Mouse (Mus musculus) skeletal muscle tissue, adult 2 months (tissue): ENCODE measurements around the gene Steap2.
"Not testable (repeated sequence)": the region's sequence is repeated elsewhere in the genome, so short reads cannot be mapped to it uniquely, and the experiment has no call there.

Source experiments
- DNase-seq: peaks from one replicate; pipeline ENCODE4 v3.0.0-alpha.2; 2012; ENCODE audit warnings: low read depth, low spot score

Gene Steap2

GRCm38 (mm10) chr5:5693956-5694653 lies at the start of gene Steap2:
Gene Steap2 (minus strand): TSS chr5:5694578.
- DNase-seq = peak; percentile 6

DNA sequence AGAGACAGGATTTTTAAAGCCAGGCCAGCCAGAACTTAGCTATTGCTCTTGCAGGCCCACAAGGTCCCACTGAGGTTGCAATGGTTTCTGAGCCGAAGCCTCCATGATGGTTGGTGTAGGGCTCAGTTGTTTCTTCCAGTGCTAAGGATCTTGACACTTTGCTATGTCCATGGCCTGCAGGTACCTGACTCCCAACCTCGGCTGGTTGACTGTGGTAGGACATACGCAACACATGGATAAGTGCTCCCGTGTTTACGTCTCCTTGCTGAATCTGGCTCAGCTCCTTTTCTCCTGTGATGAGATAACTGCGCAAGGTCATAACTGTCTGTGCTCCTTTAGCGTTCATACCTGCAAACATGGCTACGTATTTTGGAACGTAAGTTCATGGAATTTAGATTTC lies 40.1 kb upstream of the Steap2 start:
- DNase-seq = no peak

DNA sequence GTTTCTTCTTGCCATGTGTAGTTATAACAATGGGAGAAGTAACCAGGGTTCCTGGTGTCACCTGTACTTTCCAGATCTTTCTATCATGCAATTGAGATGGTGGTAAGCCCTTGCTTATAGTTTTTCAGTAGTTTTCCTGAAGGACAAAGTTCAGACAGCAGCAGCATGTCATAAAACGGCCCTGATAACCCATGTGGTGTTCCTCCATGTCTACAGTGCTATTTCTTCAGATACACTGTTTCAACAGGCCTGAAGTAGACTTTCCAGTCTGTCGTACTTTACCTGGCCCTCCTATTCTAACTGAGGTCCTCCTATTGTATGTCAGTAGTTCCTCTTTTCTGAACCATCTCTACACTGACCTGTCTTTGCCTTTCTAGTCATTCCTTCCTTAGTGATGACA lies 38.5 kb upstream of the Steap2 start:
- no peak for DNase-seq

GRCm38 (mm10) chr5:5732208-5732607 lies 37.8 kb upstream of the Steap2 start:
- no peak for DNase-seq

DNA sequence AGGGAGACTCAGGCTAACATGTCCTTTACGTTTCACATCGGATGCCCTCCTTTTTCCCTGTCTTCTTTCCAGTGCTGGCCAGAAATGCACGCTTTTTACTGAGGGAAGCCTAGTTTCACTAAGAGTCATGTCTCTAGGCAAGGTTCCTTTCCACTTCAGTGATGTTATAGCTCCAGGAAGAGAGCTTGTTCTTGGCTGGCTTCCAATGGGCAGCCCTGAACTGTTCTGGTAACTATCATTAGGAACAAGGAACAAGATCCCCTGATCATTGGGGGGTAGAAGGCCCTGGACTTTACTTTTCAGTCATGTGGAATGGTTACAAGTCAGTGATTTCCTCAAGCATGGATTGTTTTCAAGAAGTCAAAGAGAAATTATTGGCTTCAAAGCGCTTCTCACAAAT lies 35.5 kb upstream of the Steap2 start:
- no peak for DNase-seq

GRCm38 (mm10) chr5:5722217-5722616 lies 27.8 kb upstream of the Steap2 start:
- no peak for DNase-seq

DNA sequence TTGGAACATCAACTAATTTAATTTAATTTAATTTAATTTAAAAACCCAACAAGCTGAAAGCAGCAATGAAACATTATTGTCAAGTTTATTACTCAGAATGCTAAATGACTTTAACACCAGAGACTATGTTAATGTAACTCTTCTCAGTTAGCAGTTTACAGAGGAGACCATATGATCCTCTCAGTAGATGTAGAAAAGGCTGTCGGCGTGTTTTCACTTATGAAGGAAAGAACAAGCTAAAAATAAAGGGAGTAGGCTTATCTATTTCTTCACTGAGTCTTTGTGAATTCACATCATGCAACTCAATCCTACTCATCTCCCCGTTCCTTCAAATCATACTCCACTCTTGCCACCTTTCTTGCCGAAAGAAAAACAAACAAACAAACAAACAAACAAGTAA lies 16.7 kb upstream of the Steap2 start:
- no peak for DNase-seq

DNA sequence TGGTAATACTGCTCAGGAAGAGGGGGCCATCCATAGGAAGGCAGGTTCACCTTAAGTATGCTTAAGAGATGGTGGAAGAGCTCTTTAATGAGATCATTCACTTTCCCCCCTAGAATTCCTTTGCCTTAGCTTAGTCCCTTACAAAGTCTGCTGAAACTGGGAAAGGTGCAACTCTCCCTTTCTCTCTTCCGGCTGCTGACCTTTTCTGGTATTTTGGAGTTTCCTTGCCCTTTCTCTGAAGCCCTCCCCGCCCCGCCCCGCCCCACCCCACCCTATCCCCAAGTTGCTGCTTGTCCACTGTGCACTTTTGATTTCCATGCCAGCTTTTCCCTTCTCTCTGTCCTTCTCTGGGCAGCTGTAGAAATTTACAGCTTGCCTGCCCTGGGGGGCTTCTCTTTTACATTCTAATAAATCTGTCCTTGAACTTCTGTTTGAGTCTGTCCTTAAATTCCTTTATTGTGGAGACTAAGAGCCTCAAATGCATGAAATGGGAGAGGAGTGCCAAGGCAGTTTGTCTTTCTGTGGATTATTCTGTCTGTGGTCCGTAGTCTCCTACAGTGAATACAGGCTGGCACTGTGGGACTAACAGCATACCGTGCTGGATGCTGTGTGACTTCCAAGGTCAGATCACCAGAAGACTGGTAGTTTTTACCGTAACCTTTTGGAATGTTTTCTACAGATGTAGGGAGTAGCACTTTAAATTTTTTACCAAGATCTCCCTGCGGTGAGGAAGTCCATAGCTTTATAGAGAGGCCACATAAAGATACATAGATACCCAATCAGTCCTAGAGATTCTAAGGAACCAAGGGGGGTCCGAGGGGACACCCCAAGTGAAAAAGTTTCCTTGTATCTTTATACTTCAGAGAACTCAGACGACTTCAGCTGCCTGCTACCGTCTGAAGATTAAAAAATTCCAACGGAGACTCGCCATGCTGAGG lies 13.2 kb upstream of the Steap2 start:
- DNase-seq = no peak

DNA sequence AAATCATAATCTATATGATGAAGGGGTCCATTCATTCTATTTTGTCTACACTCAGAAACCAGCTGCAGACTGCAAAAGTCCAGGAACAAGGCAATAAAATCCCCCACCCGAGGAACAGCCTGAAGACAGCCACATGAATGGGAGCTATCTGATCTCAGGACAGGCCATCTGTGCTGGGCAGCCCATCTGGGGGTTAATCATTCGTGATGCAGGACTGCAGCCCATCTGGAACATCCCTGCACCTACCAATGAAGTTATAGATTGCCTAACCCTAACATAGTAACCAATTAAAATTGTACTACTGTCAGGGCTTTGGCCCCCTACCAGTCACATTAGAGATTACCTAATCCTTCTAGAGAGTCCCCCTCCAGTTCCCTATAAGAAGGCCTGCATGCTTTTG lies 10.6 kb upstream of the Steap2 start:
- no peak for DNase-seq

GRCm38 (mm10) chr5:5700386-5700785 lies 6.0 kb upstream of the Steap2 start:
- no peak for DNase-seq

DNA sequence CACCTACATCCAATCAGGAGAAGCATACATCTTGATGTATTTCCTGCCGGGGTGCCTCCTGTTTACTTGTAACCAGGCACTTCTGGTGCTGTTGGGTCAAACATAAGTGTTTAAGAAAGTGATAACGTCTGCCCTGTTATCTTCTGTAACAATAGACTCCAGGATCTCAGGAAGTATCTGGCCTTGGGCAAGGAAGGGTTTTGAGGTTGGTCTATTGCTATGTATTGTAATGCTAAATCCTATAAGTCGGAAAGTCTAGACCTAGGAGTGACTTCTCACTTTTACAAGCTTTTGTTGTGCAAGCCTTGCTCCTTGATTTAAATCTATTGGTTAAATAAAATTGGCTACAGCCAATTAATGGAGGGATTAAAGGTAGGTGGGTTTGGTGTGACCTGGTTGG lies 4.5 kb upstream of the Steap2 start:
- no peak for DNase-seq

- DNase-seq = no peak
These were observed 1.1 kb upstream of the Steap2 start for GRCm38 (mm10) chr5:5695401-5695942.

GRCm38 (mm10) chr5:5693541-5693955 lies 830 bp downstream of the Steap2 start:
- no peak for DNase-seq

DNA sequence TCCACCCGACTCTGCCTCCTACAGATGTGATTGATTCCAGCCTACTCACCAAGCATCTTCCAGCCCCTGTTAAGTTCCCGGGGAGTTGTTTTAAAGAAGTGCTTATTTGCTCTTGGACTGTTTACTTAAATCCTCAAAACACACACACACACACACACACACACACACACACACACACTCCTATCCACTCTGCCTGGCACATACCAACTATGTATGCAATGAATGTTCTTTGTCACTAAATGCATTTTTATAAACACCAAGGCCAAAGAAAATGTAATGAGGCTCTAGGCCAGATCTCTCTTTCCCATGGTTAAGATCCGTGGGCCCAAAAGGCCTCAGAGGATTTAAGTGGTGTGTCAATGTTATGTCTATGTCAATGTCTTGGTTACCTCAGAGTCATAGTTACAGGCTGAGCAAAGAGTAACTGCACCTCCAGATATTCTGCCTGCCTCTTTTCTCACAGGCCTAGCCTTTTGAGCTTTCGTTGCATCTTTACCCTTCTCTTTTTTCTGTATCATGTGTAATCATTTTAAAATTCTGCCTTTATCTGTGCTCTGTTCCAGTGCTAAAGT lies 2.1 kb downstream of the Steap2 start:
- DNase-seq = no peak

- no peak for DNase-seq
These were observed 5.3 kb downstream of the Steap2 start for GRCm38 (mm10) chr5:5688945-5689540.

GRCm38 (mm10) chr5:5688228-5688627 lies 6.2 kb downstream of the Steap2 start:
- DNase-seq = no peak

DNA sequence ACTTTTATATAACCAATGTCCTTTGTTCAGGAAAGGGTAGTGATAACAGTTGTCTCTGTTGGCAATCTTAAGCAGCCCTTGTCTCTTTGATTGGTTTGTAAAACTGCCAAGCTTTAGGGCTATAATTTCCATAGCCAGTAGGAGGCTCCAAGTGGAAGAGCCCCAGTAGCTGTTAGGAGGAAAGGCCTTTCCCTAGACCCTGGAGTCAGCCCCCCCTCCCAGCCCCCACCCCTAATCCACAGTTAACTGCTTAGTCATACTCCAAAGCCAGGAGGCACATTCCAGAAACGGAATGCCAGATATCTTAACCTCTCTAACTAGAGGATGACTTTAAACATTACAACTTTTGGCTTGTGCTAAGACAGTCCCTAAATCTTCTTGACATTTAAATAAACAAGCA lies 7.4 kb downstream of the Steap2 start:
- no peak for DNase-seq

DNA sequence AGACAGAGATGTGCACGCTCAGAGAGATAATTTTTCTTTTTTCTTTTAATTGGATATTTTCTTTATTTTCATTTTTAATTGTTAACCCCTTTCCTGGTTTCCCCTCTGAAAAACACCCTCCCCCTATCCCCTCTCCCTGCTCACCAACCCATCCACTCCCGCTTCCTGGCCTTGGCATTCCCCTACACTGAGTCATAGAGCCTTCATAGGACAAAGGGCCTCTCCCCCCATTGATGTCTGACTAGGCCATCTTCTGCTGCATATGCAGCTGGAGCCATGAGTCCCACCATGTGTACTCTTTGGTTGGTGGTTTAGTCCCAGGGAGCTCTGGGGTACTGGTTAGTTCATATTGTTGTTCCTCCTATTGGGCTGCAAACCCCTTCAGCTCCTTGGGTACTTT lies 9.4 kb downstream of the Steap2 start:
- DNase-seq = not testable (repeated sequence)

GRCm38 (mm10) chr5:5683292-5683691 lies 11.1 kb downstream of the Steap2 start:
- DNase-seq = no peak

DNA sequence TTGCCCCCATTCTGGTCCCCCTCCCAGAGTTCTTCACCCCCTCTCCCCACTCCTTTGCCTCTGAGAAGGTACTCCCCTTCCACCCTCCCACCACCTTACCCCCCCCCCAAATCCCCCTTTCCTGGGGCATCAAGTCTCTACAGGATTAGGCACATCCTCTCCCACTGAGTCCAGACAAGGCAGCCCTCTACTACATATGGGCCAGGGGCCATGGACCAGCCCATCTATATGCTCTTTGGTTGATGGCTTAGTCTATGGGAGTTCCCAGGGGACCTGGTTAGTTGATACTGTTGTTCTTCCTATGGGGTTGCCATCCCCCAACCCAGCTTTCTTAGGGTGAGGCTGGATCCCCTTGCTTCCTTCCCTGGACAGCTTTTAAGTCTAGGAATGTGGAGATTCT lies 14.9 kb downstream of the Steap2 start:
- DNase-seq = no peak

DNA sequence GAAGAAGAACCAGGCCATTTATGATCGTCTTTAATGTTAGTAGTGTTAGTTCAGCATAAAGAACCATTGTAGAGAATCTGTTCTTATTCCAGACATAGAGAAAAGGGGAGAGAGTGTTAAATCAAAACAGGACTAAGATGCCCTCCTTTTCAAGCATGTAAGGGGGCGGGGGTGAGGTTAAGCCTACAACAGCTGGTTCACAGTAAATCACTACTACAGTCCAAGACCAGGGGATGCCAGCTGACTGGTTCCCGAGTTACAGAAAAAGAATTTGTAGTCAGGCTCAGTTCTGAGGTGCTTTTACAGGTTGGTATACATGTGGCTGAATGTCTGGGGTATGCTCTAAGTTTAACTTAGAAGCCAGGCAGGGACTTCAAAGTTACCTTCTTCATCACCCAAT lies 18.3 kb downstream of the Steap2 start:
- no peak for DNase-seq

DNA sequence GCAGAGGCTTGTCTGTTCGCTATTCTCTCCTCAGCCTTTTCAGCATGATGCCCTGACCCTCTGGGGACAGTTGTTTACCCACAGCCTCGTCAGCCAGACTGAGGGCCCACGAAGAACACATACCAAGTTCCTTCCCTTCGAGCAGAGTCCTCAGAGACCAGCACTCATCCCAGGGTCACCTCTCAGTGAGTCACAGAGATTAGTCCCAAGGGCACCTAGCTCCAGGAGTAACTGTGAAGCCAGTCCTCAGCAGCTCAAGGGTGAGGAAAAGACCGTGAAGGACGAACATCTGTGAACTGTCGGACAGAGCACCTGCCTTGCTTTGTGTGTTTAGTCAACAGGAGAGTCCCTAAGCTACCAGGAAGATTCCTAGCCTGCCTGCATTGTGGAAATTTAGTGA lies 25.5 kb downstream of the Steap2 start:
- no peak for DNase-seq
